Mouse (Mus musculus): ENCODE measurements around the gene Atp10a. TPM values are rescaled to one million over a fixed set of nuclear protein-coding genes. Genes with fewer than 3 reads are reported as not detected.

Atp10a gene
- 2.4 and 3.7 TPM in 2 replicates for polyA plus RNA-seq (2016; fragmentation: Nextera tagmentation; extraction: Ambion mirVana)

GRCm38 (mm10) chr7:58655866-58656265 lies at the start of gene Atp10a:
TSS of gene Atp10a (plus strand) at chr7:58656166.
- no peak within 1 kb of the TSS for H3K4me3 ChIP-seq
- 89% methylated on average over 6 of the region's 6 CpGs for WGBS
- H3K4me2 ChIP-seq (replicated peaks), result no peak within 1 kb of the TSS
- H3K36me3 ChIP-seq, result no peaks in the 10 kb centered on the region
- H3K27ac ChIP-seq (replicated peaks), result no peak within 1 kb of the TSS
- H3K9me3 ChIP-seq, result no peaks in the 10 kb centered on the region
- H3K4me1 ChIP-seq, result peaks cover 5% of the 10 kb centered on the region
- H3K9ac ChIP-seq (replicated peaks), result no peak within 1 kb of the TSS
- no peak for ATAC-seq (ENCODE audit: low FRiP score, low read depth)
- H3K27me3 ChIP-seq, result peaks cover 21% of the 10 kb centered on the region

GRCm38 (mm10) chr7:58618048-58618447 lies 37.9 kb upstream of the Atp10a start:
- Histone ChIP-seq H3K4me1 (no peaks in the 10 kb centered on the region), H3K36me3 (no peaks in the 10 kb centered on the region), H3K9me3 (no peaks in the 10 kb centered on the region), H3K4me3 (no peak overlapping the region), H3K9ac (replicated peaks) (no peak overlapping the region), H3K4me2 (replicated peaks) (no peak overlapping the region), H3K27ac (replicated peaks) (no peak overlapping the region), H3K27me3 (no peaks in the 10 kb centered on the region)
- no peak for ATAC-seq (ENCODE audit: low FRiP score, low read depth)
- 73% methylated on average over 1 of the region's 1 CpGs for WGBS

DNA sequence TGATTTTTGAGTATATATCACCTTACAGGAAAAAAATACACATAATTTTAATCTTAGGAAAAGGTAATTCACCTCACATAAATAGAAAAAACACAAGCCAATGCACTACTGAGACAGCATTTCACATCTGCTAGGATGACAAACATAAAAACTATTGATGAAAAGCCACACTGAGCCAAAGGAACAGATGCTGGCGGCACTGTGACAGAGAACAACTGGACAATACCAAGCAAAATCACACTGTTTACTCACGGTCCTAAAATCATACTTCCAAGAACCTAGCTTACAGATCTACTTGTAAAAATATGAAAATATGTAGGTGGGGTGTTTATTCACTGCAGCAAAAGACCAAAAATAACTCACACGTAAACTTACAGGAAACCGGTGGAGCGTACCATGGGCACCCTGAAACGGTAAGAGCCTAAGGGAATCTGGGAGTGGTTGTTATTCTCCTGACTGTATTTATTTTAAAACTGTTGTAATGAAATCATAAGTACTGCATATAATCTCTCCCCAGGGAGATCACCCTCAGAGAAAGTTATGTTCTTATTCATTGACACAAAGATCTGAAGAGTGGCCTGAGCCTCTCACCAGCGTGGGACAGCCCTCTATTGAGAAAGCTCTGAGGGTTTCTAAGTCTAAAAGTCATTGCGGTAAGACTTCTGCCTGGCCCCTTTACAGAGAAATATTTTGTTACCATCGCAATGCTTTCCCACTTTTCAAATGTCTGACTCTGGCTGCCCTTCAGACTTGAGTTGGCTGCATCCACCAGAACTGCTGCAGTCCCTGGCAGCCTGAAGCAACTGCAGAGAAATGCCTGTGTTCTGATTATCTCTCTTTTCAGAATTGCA lies 29.4 kb upstream of the Atp10a start:
- Histone ChIP-seq H3K27ac (replicated peaks) (no peak overlapping the region), H3K9me3 (no peaks in the 10 kb centered on the region), H3K4me2 (replicated peaks) (no peak overlapping the region), H3K4me3 (no peak overlapping the region), H3K9ac (replicated peaks) (no peak overlapping the region), H3K36me3 (no peaks in the 10 kb centered on the region), H3K4me1 (no peaks in the 10 kb centered on the region), H3K27me3 (no peaks in the 10 kb centered on the region)
- ATAC-seq (ENCODE audit: low FRiP score, low read depth), result no peak
- WGBS, result 85% methylated on average over 9 of the region's 9 CpGs

DNA sequence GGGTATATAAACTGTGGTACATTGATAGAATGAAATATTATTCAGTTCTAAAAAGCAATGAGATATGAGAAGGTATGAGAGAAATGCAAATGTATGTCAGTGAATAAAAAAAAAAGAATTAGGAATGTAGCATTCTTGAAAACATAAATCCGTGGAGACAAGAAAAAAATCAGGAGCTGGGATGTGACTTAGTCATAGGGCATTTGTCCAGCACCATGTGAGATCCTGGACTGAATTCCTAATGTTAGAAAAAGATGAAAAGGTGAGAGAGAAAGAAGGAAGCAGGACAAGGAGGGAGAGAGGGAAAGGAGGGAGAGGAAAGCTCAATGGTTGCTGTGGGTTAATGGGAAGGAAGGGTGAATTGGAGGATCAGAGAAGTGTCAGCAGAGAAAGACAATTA lies 28.6 kb upstream of the Atp10a start:
- ATAC-seq (ENCODE audit: low FRiP score, low read depth), result no peak
- Histone ChIP-seq H3K27me3 (no peaks in the 10 kb centered on the region), H3K27ac (replicated peaks) (no peak overlapping the region), H3K9me3 (no peaks in the 10 kb centered on the region), H3K4me1 (no peaks in the 10 kb centered on the region), H3K4me2 (replicated peaks) (no peak overlapping the region), H3K4me3 (no peak overlapping the region), H3K36me3 (no peaks in the 10 kb centered on the region), H3K9ac (replicated peaks) (no peak overlapping the region)
- WGBS, result 83% methylated on average over 1 of the region's 1 CpGs

- no peak overlapping the region for H3K4me2 ChIP-seq (replicated peaks)
- H3K9me3 ChIP-seq, result no peaks in the 10 kb centered on the region
- H3K36me3 ChIP-seq, result no peaks in the 10 kb centered on the region
- no peaks in the 10 kb centered on the region for H3K4me1 ChIP-seq
- no peak overlapping the region for H3K9ac ChIP-seq (replicated peaks)
- no peak for ATAC-seq (ENCODE audit: low FRiP score, low read depth)
- WGBS, result 83% methylated on average over 2 of the region's 2 CpGs
- H3K27ac ChIP-seq (replicated peaks), result no peak overlapping the region
- no peak overlapping the region for H3K4me3 ChIP-seq
- no peaks in the 10 kb centered on the region for H3K27me3 ChIP-seq
Observed at GRCm38 (mm10) chr7:58629233-58629632, 26.7 kb upstream of the Atp10a start.

- Histone ChIP-seq H3K27ac (replicated peaks) (no peak overlapping the region), H3K4me3 (no peak overlapping the region), H3K36me3 (no peaks in the 10 kb centered on the region), H3K27me3 (no peaks in the 10 kb centered on the region), H3K9me3 (no peaks in the 10 kb centered on the region), H3K4me2 (replicated peaks) (no peak overlapping the region), H3K4me1 (no peaks in the 10 kb centered on the region), H3K9ac (replicated peaks) (no peak overlapping the region)
- 73% methylated on average over 1 of the region's 1 CpGs for WGBS
- no peak for ATAC-seq (ENCODE audit: low FRiP score, low read depth)
Observed at GRCm38 (mm10) chr7:58633683-58634082, 22.3 kb upstream of the Atp10a start.

- WGBS, result 63% methylated on average over 2 of the region's 2 CpGs
- H3K9ac ChIP-seq (replicated peaks), result no peak overlapping the region
- no peak overlapping the region for H3K27ac ChIP-seq (replicated peaks)
- no peak for ATAC-seq (ENCODE audit: low FRiP score, low read depth)
- no peak overlapping the region for H3K4me3 ChIP-seq
- no peaks in the 10 kb centered on the region for H3K4me1 ChIP-seq
- H3K27me3 ChIP-seq, result no peaks in the 10 kb centered on the region
- no peaks in the 10 kb centered on the region for H3K9me3 ChIP-seq
- no peaks in the 10 kb centered on the region for H3K36me3 ChIP-seq
- no peak overlapping the region for H3K4me2 ChIP-seq (replicated peaks)
Observed at GRCm38 (mm10) chr7:58639676-58640075, 16.3 kb upstream of the Atp10a start.

GRCm38 (mm10) chr7:58640456-58640855 lies 15.5 kb upstream of the Atp10a start:
- H3K4me2 ChIP-seq (replicated peaks), result no peak overlapping the region
- no peaks in the 10 kb centered on the region for H3K36me3 ChIP-seq
- no peak overlapping the region for H3K9ac ChIP-seq (replicated peaks)
- H3K9me3 ChIP-seq, result no peaks in the 10 kb centered on the region
- H3K4me1 ChIP-seq, result no peaks in the 10 kb centered on the region
- no peak overlapping the region for H3K4me3 ChIP-seq
- 76% methylated on average over 4 of the region's 4 CpGs for WGBS
- H3K27ac ChIP-seq (replicated peaks), result no peak overlapping the region
- no peak for ATAC-seq (ENCODE audit: low FRiP score, low read depth)
- H3K27me3 ChIP-seq, result no peaks in the 10 kb centered on the region

- Histone ChIP-seq H3K4me2 (replicated peaks) (no peak overlapping the region), H3K27me3 (no peaks in the 10 kb centered on the region), H3K9ac (replicated peaks) (no peak overlapping the region), H3K4me1 (no peaks in the 10 kb centered on the region), H3K9me3 (no peaks in the 10 kb centered on the region), H3K4me3 (no peak overlapping the region), H3K27ac (replicated peaks) (no peak overlapping the region), H3K36me3 (no peaks in the 10 kb centered on the region)
- 87% methylated on average over 3 of the region's 3 CpGs for WGBS
- no peak for ATAC-seq (ENCODE audit: low FRiP score, low read depth)
Observed at GRCm38 (mm10) chr7:58641916-58642315, 14.1 kb upstream of the Atp10a start.

GRCm38 (mm10) chr7:58647404-58647803 lies 8.6 kb upstream of the Atp10a start:
- Histone ChIP-seq H3K4me2 (replicated peaks) (no peak overlapping the region), H3K4me1 (no peaks in the 10 kb centered on the region), H3K27ac (replicated peaks) (no peak overlapping the region), H3K36me3 (no peaks in the 10 kb centered on the region), H3K4me3 (no peak overlapping the region), H3K9ac (replicated peaks) (no peak overlapping the region), H3K27me3 (no peaks in the 10 kb centered on the region), H3K9me3 (no peaks in the 10 kb centered on the region)
- no peak for ATAC-seq (ENCODE audit: low FRiP score, low read depth)
- WGBS, result 71% methylated on average over 1 of the region's 1 CpGs

GRCm38 (mm10) chr7:58657913-58658789 lies 2.2 kb downstream of the Atp10a start:
- 0 out of 2 replicates have a peak overlapping the region, but pooled peaks have one; percentile 25 for H3K27ac ChIP-seq (replicated peaks)
- peaks cover 5% of the 10 kb centered on the region for H3K4me1 ChIP-seq
- H3K4me2 ChIP-seq (replicated peaks), result peak overlapping the region; percentile 93
- no peaks in the 10 kb centered on the region for H3K9me3 ChIP-seq
- 1% methylated on average over 81 of the region's 81 CpGs for WGBS
- ATAC-seq (ENCODE audit: low FRiP score, low read depth), result peak; percentile 95
- H3K9ac ChIP-seq (replicated peaks), result peak overlapping the region; percentile 65
- no peaks in the 10 kb centered on the region for H3K36me3 ChIP-seq
- peak overlapping the region; percentile 72 for H3K4me3 ChIP-seq
- H3K27me3 ChIP-seq, result peaks cover 21% of the 10 kb centered on the region

- H3K36me3 ChIP-seq, result no peaks in the 10 kb centered on the region
- H3K27ac ChIP-seq (replicated peaks), result no peak overlapping the region
- peaks cover 5% of the 10 kb centered on the region for H3K4me1 ChIP-seq
- 30% methylated on average over 14 of the region's 14 CpGs for WGBS
- peak overlapping the region; percentile 72 for H3K4me3 ChIP-seq
- no peak for ATAC-seq (ENCODE audit: low FRiP score, low read depth)
- peak overlapping the region; percentile 65 for H3K9ac ChIP-seq (replicated peaks)
- peaks cover 21% of the 10 kb centered on the region for H3K27me3 ChIP-seq
- peak overlapping the region; percentile 93 for H3K4me2 ChIP-seq (replicated peaks)
- H3K9me3 ChIP-seq, result no peaks in the 10 kb centered on the region
Observed at GRCm38 (mm10) chr7:58658790-58659405, 2.9 kb downstream of the Atp10a start.
